Mouse (Mus musculus) cerebellum, adult 9-11 months (tissue): Measurements from ENCODE around the gene Dynlrb2.

Experiments used
- DNase-seq: peaks from one replicate; pipeline ENCODE4 v3.0.0; 2022

Dynlrb2 gene

GRCm38 (mm10) chr8:116542842-116543241 lies 38.1 kb downstream of the Dynlrb2 start:
- DNase-seq = peak; percentile 93

GRCm38 (mm10) chr8:116543366-116543765 lies 38.6 kb downstream of the Dynlrb2 start:
- no peak for DNase-seq

DNA sequence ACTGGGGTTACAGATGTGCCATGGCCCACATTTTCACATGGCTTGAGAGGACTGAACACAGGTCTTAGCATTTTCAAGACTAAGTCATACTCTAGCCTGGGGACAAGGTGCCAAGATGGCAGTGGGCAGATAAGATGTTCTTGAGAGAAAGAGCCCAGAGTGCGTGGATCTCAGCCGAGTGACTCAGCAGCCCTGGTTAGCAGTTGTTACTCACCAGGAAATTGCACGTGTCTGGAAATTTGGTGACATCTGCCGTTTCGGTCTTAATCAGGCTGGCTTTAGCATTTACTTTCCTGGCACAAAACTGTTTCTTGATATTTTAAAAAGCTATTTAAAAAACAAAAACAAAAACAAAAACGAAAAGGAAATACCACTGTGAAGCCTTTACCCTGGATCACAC lies 47.5 kb downstream of the Dynlrb2 start:
- DNase-seq = no peak

DNA sequence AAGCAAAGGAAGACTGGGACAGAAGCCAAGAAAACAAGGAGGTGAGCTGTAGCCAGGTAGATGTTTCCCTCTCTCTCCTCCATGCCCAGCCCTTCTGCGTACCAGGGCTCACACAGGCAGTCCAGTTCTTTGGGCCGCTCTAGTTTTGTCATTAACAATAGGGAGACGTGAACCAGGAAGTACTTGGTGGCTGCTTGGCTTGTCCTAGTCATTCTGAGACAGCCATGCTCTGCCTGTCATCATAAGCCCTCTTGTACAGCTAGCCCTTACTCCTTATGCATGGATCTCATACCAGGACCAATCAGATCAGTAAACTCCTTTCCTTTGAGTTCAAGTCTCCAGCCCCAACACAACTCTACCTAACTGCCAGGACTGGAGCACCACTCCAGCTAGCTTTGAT lies 48.0 kb downstream of the Dynlrb2 start:
- no peak for DNase-seq
